Mouse (Mus musculus): ENCODE results near the gene Nsun5.

The Nsun5 gene

GRCm38 (mm10) chr5:135369787-135370654 is at the start of gene Nsun5:
Gene Nsun5 (plus strand): TSS chr5:135369953.
- CTCF ChIA-PET, result interaction anchor here (0.5 to 1.2 kb wide), 5 partner anchors 20 to 529 kb away, joined by 3 to 28 read pairs (median 3); no protein-coding TSS in a partner anchor

- CTCF ChIA-PET, result no interaction called here
Observed at GRCm38 (mm10) chr5:135322197-135322596, 47.6 kb upstream of the Nsun5 start.

GRCm38 (mm10) chr5:135326121-135326659 is 43.6 kb upstream of the Nsun5 start:
- CTCF ChIA-PET, result no interaction called here

DNA sequence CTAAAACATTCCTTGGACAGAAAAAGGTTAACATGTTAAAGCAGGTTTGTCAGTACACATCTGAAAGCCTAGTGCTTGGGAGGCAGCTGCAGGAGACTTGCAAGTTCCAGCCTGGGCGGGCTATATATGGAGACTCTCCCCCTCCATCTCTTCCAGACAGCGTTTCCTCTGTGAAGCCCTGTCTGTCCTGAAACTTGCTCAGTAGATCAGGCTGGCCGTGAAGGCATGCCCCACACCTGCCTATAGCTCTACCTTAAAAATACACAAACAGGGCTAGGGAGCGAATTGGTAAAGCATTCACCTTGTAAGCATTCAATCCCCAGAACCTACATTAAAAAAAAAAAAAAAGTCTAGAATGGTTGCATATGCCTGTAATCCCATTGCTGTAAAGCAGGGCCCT is 40.3 kb upstream of the Nsun5 start:
- CTCF ChIA-PET, result no interaction called here

DNA sequence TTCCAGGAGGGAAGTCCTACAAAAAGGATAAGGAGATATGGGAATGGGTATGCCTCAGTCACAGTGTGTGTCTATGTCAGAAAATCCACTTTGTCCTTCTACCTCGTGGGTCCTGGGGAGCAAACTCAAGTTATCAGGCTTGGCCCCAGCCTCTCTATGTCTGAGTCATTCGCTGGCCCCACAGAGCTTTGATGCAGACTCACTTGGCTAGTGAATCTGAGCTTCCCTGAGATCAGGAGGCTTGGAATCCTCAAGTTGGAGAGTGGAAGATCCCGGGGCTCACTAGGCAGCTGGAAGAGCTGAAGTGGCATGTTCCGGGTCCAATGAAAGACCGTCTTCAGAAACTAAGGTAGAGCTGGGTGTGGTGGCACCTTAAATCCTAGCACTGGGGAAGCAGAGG is 39.6 kb upstream of the Nsun5 start:
- CTCF ChIA-PET, result no interaction called here

- CTCF ChIA-PET, result no interaction called here
Observed at GRCm38 (mm10) chr5:135331161-135331560, 38.6 kb upstream of the Nsun5 start.

- CTCF ChIA-PET, result no interaction called here
Observed at GRCm38 (mm10) chr5:135337575-135337974, 32.2 kb upstream of the Nsun5 start.

- CTCF ChIA-PET, result no interaction called here
Observed at GRCm38 (mm10) chr5:135345989-135346388, 23.8 kb upstream of the Nsun5 start.

GRCm38 (mm10) chr5:135346430-135346829 is 23.3 kb upstream of the Nsun5 start:
- CTCF ChIA-PET, result no interaction called here

GRCm38 (mm10) chr5:135347511-135348011 is 22.2 kb upstream of the Nsun5 start:
- CTCF ChIA-PET, result interaction anchor here (0.6 kb wide), 1 partner anchor 16 kb away, joined by 3 read pairs; no protein-coding TSS in a partner anchor

DNA sequence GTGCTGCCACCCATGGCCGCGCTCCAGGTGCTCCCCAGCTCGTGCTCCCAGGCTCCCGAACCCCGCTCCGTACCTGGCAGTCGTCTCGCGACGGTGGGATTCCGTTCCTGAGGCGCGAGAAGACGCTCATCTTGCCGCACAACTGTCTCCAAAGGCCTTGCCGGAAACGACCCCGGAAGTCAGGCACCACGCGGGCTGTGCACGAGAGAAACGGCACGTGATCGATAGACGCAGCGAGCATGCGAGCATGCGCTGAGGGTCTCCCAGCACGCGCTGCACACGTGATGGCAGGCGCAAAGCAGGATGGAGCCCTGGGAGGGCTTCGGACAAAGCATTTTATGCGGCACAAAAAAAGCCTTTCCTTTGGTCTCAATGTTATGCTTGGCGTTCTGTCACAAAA is 19.9 kb upstream of the Nsun5 start, which contains the start of gene Fkbp6:
Gene Fkbp6, minus strand, starts transcription at position 183 of the 400 bp plus-strand sequence.
- CTCF ChIA-PET, result interaction anchor here (0.7 kb wide), 1 partner anchor 196 kb away, joined by 3 read pairs; no protein-coding TSS in a partner anchor

DNA sequence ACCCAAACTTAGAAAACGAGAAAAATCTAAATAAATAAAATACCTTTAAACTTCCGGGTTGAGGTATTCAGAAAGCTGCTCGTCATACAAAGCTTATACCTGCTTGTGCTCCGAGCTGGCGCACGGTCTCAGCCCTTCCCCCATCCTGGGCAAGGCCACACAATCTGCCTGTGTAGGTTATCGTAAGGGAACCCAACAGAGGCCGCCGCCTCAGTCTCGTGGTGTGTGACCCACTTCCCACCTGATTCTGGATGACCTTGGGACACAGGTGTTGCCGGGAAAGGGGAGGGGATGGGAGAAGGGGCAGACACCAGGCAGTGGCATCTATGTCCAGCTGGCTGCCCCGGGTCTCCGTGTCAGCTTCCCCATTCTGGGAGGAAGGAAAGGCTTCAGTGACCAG is 18.1 kb upstream of the Nsun5 start:
- CTCF ChIA-PET, result no interaction called here

GRCm38 (mm10) chr5:135352995-135353394 is 16.8 kb upstream of the Nsun5 start, which contains the start of gene Trim50:
Gene Trim50 (plus strand): TSS chr5:135353295.
- CTCF ChIA-PET, result no interaction called here

DNA sequence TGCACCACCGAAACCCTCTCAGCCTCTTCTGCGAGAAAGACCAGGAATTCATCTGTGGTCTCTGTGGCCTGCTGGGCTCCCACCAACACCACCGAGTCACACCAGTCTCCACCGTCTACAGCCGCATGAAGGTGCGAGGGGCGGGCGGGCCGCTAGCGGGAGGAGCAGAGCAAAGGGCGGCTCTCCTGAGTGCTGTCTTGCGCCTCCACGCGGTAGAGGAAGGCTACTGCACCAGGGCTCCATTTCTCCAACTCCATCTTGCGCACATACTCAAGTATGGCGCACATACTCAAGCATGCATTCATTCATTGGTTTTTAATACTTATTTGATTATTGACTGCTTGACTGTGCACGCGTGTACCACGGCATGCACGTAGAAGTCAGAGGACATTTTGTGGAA is 16.2 kb upstream of the Nsun5 start:
- CTCF ChIA-PET, result no interaction called here

DNA sequence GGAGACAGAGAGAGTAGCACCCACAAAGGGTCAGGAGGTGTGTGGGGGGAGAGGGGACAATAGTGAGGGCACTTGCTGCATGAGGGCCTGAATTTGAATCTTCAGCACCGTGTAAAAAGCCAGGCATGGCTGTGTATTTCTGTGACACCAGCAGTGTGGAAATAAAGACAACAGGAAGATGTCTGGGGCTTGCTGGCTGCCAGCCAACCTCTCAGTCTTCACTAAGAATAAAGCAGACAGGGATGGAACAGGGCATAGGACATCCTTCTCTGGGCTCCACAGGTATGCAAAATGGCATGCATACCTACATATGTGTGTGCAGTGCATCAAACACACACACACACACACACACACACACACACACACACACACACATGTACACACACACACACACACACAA is 13.7 kb upstream of the Nsun5 start:
- CTCF ChIA-PET, result no interaction called here

GRCm38 (mm10) chr5:135357556-135357955 is 12.2 kb upstream of the Nsun5 start:
- CTCF ChIA-PET, result interaction anchor here (0.7 kb wide), 3 partner anchors 372 to 1651 kb away, joined by 11 to 14 read pairs (median 11); no protein-coding TSS in a partner anchor

DNA sequence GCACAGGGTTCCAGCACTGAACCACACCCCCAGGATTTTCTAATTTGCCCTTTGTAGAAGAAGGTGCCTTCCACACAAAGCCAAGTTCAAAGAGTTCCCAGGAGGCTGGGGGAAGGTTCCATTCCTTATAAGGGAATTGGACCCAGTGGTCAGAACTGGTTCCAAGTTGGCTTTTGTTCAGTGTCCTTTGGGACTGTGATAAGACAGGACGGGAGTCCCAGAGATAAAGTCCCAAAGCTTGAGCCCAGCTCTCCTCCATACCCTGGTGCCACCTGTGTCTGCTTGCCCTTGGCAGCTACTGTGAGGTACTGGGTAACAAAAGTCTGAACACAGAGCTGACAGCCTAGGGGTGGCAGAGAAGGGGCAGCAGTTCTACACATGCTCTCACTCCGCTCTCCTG is 10.0 kb upstream of the Nsun5 start:
- CTCF ChIA-PET, result no interaction called here

- CTCF ChIA-PET, result no interaction called here
Observed at GRCm38 (mm10) chr5:135362572-135362971, 7.2 kb upstream of the Nsun5 start.

- CTCF ChIA-PET, result interaction anchor here (0.5 kb wide), 1 partner anchor 16 kb away, joined by 3 read pairs; no protein-coding TSS in a partner anchor
Observed at GRCm38 (mm10) chr5:135363540-135363939, 6.2 kb upstream of the Nsun5 start.

DNA sequence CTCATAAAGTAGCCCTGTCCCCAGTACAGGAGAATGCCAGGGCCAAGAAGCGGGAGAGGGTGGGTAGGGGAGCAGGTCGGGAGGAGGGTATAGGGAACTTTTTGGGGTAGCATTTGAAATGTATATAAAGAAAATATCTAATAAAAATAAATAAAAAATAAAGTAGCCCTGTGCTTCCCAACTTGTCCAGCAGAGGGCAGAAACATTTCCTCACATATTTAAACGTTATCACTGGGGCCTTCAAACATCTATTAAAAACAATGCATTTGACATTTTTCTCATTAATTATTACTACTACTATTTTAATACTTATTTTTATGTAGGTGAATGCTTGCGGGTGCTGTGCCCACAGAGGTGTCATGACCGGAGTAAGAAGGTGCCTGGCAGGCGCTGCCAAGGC is 1.9 kb upstream of the Nsun5 start:
- CTCF ChIA-PET, result no interaction called here

DNA sequence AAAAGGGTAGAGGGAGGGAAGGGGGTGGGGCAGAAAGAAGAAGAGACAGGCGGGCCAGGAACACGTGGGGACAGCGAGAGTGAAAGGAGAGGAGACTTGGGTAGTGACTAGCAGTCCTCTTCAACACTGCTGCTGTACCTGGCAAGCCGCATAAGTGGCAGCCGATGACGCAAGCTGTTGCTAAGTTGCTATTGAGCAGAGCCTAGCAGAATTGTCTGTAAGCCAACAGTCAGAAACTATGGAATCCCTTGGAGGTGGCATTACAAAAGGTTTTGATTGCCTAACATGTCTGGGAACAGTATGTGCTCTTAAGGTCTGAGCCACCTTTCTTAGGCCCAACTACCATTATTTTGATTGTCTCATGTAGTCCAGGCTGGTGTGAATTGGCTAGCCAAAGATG is 1.4 kb upstream of the Nsun5 start:
- CTCF ChIA-PET, result no interaction called here

- CTCF ChIA-PET, result interaction anchor here (0.7 kb wide), 3 partner anchors 121 to 334 kb away, joined by 3 to 4 read pairs (median 3); no protein-coding TSS in a partner anchor
Observed at GRCm38 (mm10) chr5:135369196-135369595, 557 bp upstream of the Nsun5 start.

- CTCF ChIA-PET, result no interaction called here
Observed at GRCm38 (mm10) chr5:135371195-135371594, 1.4 kb downstream of the Nsun5 start.
